In the genomic region with DNA sequence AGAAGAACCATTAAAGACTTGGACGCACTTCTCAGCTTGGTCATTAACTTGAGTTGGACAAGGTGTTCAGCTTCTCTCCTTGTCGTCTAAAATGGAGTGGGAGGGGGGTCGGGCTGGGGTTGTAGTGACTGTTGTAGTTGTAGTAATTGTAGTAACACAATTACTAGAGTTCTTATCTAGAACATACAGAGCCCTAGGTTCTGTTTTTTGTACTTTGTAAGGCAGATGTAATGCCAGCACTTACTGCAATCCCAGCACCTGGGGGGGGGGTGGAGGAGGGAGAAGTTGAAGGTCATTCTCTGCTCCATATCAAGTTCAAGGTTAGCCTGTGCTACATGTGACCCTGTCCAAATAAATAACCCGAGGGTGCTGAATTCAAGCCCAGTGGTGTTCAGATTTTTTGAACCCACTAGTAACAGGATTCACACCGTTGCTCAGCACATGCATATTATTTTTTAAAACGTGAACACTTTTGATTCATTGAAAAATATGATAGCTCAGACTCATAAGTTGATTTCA, we compare ENCODE assay signal across 15 mouse cellular contexts. TPM values are rescaled to one million over a fixed set of nuclear protein-coding genes. Genes with fewer than 3 reads are reported as not detected.
A peak's percentile ranks its signal among the peaks of the same experiment; 100 is the strongest.
DNase-seq lines count a peak whose midpoint lies in the region; ATAC-seq and TF ChIP-seq lines count a peak whose summit lies in the region.
"Had no signal": no experiment of that assay in that cellular context is flagged by ENCODE, and none has a peak within 500 bp of the region (broad histone marks: within the 10 kb centered on the region; RNA-seq: fewer than 3 reads in every experiment).

No protein-coding gene starts in this region.

- no peak for DNase-seq in heart, embryonic 10.5 days (ENCODE audit: low spot score)
- DNase-seq in heart, postnatal 14 days: no peak
- DNase-seq in kidney, adult 9 months: peak; percentile 29
- no peak for DNase-seq in lung, postnatal 0 days (ENCODE audit: low spot score)
- no peak for DNase-seq in lung, adult 18-20 months
- no peak for DNase-seq in left cerebral cortex, postnatal 14 days (ENCODE audit: low spot score in 2 of 2)
- DNase-seq: embryo, embryonic 11 days had no signal

- peaks cover 75% of the 10 kb centered on the region for H3K4me1 ChIP-seq in heart, embryonic 10.5 days
- peaks cover 56% of the 10 kb centered on the region for H3K4me1 ChIP-seq in kidney, embryonic 16.5 days (ENCODE audit: insufficient read depth, low read length)
- H3K4me1 ChIP-seq in lung, postnatal 0 days (ENCODE audit: insufficient read depth, low read depth, low read length): peaks cover 25% of the 10 kb centered on the region; the same call in 1 of the 2 replicates
- H3K4me1 ChIP-seq in liver, embryonic 16.5 days (ENCODE audit: control insufficient read depth, low read depth, low read length): peaks cover 61% of the 10 kb centered on the region

- no peak for ATAC-seq in kidney, embryonic 16.5 days (ENCODE audit: low FRiP score, low TSS enrichment)
- no peak for ATAC-seq in lung, postnatal 0 days
- ATAC-seq in liver, embryonic 16.5 days (ENCODE audit: low read depth): no peak
- ATAC-seq: hindbrain, embryonic 16.5 days; intestine, postnatal 0 days had no signal

- TF ChIP-seq CTCF in lung, postnatal 0 days (IDR thresholded peaks at IDR 0.05): no peak

- TF ChIP-seq EP300 in lung, postnatal 0 days (IDR thresholded peaks at IDR 0.05): no peak

- H3K27ac ChIP-seq in heart, embryonic 10.5 days: peak overlapping the region; percentile 78; the same call in 1 of the 2 replicates
- no peak overlapping the region for H3K27ac ChIP-seq in kidney, embryonic 16.5 days (ENCODE audit: low read length)
- H3K27ac ChIP-seq in lung, postnatal 0 days (ENCODE audit: low read length): peak overlapping the region; percentile 38; the same call in 1 of the 2 replicates
- H3K27ac ChIP-seq in liver, embryonic 16.5 days (ENCODE audit: low read length): 0 out of 2 replicates have a peak overlapping the region, but pooled peaks have one; percentile 10
- H3K27ac ChIP-seq: embryonic facial prominence, embryonic 15.5 days had no signal

- intact Hi-C loops in heart, postnatal 14 days (cut with DNase I): no loop called here
- intact Hi-C loops in left cerebral cortex, postnatal 14 days (cut with DNase I): no loop called here

- H3K4me3 ChIP-seq in heart, embryonic 10.5 days: no peak overlapping the region
- H3K4me3 ChIP-seq in kidney, embryonic 16.5 days (ENCODE audit: low read length): no peak overlapping the region
- no peak overlapping the region for H3K4me3 ChIP-seq in lung, postnatal 0 days (ENCODE audit: low read depth, low read length)
- no peak overlapping the region for H3K4me3 ChIP-seq in liver, embryonic 16.5 days (ENCODE audit: low read depth, low read length)
- H3K4me3 ChIP-seq: embryonic facial prominence, embryonic 15.5 days; limb, embryonic 12.5 days had no signal

- H3K9ac ChIP-seq in kidney, embryonic 16.5 days (replicated peaks; ENCODE audit: low read length): no peak overlapping the region
- H3K9ac ChIP-seq in lung, postnatal 0 days (replicated peaks; ENCODE audit: low read depth): no peak overlapping the region
- H3K9ac ChIP-seq in liver, embryonic 16.5 days (ENCODE audit: low read depth, low read length): no peak overlapping the region
- H3K9ac ChIP-seq: embryonic facial prominence, embryonic 15.5 days had no signal

- no peaks in the 10 kb centered on the region for H3K9me3 ChIP-seq in heart, embryonic 10.5 days
- no peaks in the 10 kb centered on the region for H3K9me3 ChIP-seq in kidney, embryonic 16.5 days (ENCODE audit: low read length)
- H3K9me3 ChIP-seq in lung, postnatal 0 days (ENCODE audit: low read length): no peaks in the 10 kb centered on the region
- no peaks in the 10 kb centered on the region for H3K9me3 ChIP-seq in liver, embryonic 16.5 days (replicated peaks; ENCODE audit: control insufficient read depth, low read length)
- H3K9me3 ChIP-seq: embryonic facial prominence, embryonic 15.5 days; G1E; limb, embryonic 12.5 days; megakaryocyte, embryonic 14.5 days had no signal

- 0 out of 2 replicates have a peak, but pooled peaks cover 8% of the 10 kb centered on the region for H3K36me3 ChIP-seq in heart, embryonic 10.5 days
- H3K36me3 ChIP-seq in kidney, embryonic 16.5 days (ENCODE audit: insufficient read depth, low read length): no peaks in the 10 kb centered on the region
- no peaks in the 10 kb centered on the region for H3K36me3 ChIP-seq in lung, postnatal 0 days (ENCODE audit: insufficient read depth, low read length)
- H3K36me3 ChIP-seq in liver, embryonic 16.5 days (ENCODE audit: control insufficient read depth, insufficient read depth): no peaks in the 10 kb centered on the region
- H3K36me3 ChIP-seq: embryonic facial prominence, embryonic 15.5 days had no signal

- H3K27me3 ChIP-seq in heart, embryonic 10.5 days (ENCODE audit: insufficient read depth, poor library complexity, severe bottlenecking): no peaks in the 10 kb centered on the region
- no peaks in the 10 kb centered on the region for H3K27me3 ChIP-seq in kidney, embryonic 16.5 days (ENCODE audit: insufficient read depth, low read length)
- no peaks in the 10 kb centered on the region for H3K27me3 ChIP-seq in lung, postnatal 0 days (replicated peaks; ENCODE audit: insufficient read depth, low read length)
- H3K27me3 ChIP-seq in liver, embryonic 16.5 days (ENCODE audit: control insufficient read depth, insufficient read depth, low read depth, low read length): no peaks in the 10 kb centered on the region
- H3K27me3 ChIP-seq: embryonic facial prominence, embryonic 15.5 days; limb, embryonic 12.5 days; megakaryocyte, embryonic 14.5 days had no signal

- WGBS in heart, embryonic 10.5 days: 69% methylated on average over 6 of the region's 6 CpGs
- WGBS in kidney, embryonic 16.5 days: 48% methylated on average over 6 of the region's 6 CpGs
- 40% methylated on average over 6 of the region's 6 CpGs for WGBS in lung, postnatal 0 days
- 47% methylated on average over 6 of the region's 6 CpGs for WGBS in liver, embryonic 16.5 days (ENCODE audit: insufficient replicate concordance)

- H3K4me2 ChIP-seq in kidney, embryonic 16.5 days (replicated peaks; ENCODE audit: low read depth, low read length): no peak overlapping the region
- H3K4me2 ChIP-seq in lung, postnatal 0 days (replicated peaks; ENCODE audit: low read depth, low read length): no peak overlapping the region
- H3K4me2 ChIP-seq in liver, embryonic 16.5 days (ENCODE audit: low read depth, low read length): no peak overlapping the region
- H3K4me2 ChIP-seq: embryonic facial prominence, embryonic 15.5 days; limb, embryonic 12.5 days had no signal

RNA-seq across cellular contexts. Expression of a gene that starts 7.4 kb away (rescaled TPM):
- polyA plus RNA-seq in heart, embryonic 10.5 days (2016; fragmentation: Nextera tagmentation; extraction: Ambion mirVana): 160 and 178 TPM in 2 replicates
- 100 to 1,000 TPM; 184 to 205 TPM for total RNA-seq in heart, postnatal 14 days (2021)
- 196 and 238 TPM in 2 replicates for polyA plus RNA-seq in kidney, embryonic 16.5 days (2015; fragmentation: Nextera tagmentation; extraction: Ambion mirVana)
- 101 and 141 TPM in 2 replicates for polyA plus RNA-seq in lung, postnatal 0 days (2015; fragmentation: Nextera tagmentation; extraction: Ambion mirVana)
- 54.2 and 57.5 TPM in 2 replicates for polyA plus RNA-seq in liver, embryonic 16.5 days (2015; fragmentation: Nextera tagmentation; extraction: Ambion mirVana)
- 100 to 1,000 TPM; 254 to 262 TPM for total RNA-seq in left cerebral cortex, postnatal 14 days (2021)
